Mouse (Mus musculus): Measurements from ENCODE around the gene Cd3g. TPM values are rescaled to one million over a fixed set of nuclear protein-coding genes. Genes with fewer than 3 reads are reported as not detected.
"Not testable (repeated sequence)": the region's sequence is repeated elsewhere in the genome, so short reads cannot be mapped to it uniquely, and the experiment has no call there.

Cd3g gene
- polyA plus RNA-seq, 1 experiment from 2014 or later = not detected

DNA sequence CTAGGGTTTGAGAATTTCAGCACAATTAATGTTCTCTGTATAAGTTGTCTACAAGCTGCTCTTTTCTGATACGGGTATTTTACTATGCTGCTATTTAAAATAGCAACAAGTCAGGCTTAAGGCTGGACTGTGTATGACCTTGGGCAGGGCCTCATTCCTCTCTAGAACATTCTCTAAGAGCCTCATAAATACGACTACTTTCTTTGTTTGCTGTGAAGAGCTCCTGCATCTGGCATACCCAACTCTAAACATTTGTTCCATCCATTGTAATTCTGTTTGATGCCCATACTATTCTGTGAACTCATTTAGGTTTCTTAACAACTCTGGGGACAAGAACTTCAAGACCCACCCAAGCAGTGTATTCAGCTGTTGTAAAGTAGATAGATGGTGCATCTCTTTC is 2.8 kb upstream of the Cd3g start:
- WGBS = 71% methylated on average over 2 of the region's 2 CpGs

DNA sequence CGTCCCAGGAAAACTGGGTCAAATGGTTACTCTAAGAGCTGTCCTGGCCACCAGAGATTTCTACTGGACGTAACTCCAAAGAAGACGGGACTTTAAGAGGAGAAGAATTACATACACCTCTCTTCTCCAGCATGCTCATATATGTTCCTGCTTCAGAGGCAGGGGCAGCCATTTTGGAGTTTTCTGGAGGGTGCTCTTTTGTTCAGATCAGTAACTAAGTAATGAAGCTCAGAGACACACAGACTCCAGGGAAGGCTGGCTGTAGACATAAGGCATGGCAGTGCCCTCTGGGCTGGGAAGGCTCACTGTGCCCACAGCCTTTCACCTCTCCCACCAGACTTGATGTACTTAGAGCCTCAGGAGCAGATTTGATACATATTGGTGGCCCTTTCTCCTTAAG is 2.3 kb upstream of the Cd3g start:
- peaks cover 18% of the 10 kb centered on the region for H3K27me3 ChIP-seq
- H3K4me2 ChIP-seq = no peak overlapping the region
- 80% methylated on average over 3 of the region's 3 CpGs for WGBS
- no peaks in the 10 kb centered on the region for H3K36me3 ChIP-seq
- no peak overlapping the region for H3K27ac ChIP-seq
- ATAC-seq (replicated peaks; ENCODE audit: low FRiP score) = no peak
- no peak overlapping the region for H3K9ac ChIP-seq
- no peak overlapping the region for H3K4me3 ChIP-seq (replicated peaks)
- H3K4me1 ChIP-seq = no peaks in the 10 kb centered on the region
- no peaks in the 10 kb centered on the region for H3K9me3 ChIP-seq (replicated peaks)

More for the DNA sequence above, 2.8 kb upstream of the Cd3g start:
- Histone ChIP-seq H3K27ac (no peak overlapping the region), H3K4me2 (no peak overlapping the region), H3K4me1 (no peaks in the 10 kb centered on the region), H3K4me3 (replicated peaks) (no peak overlapping the region), H3K9ac (no peak overlapping the region), H3K36me3 (no peaks in the 10 kb centered on the region), H3K9me3 (replicated peaks) (no peaks in the 10 kb centered on the region), H3K27me3 (peaks cover 14% of the 10 kb centered on the region; the same call in 1 of the 2 replicates)
- ATAC-seq (replicated peaks; ENCODE audit: low FRiP score) = no peak

DNA sequence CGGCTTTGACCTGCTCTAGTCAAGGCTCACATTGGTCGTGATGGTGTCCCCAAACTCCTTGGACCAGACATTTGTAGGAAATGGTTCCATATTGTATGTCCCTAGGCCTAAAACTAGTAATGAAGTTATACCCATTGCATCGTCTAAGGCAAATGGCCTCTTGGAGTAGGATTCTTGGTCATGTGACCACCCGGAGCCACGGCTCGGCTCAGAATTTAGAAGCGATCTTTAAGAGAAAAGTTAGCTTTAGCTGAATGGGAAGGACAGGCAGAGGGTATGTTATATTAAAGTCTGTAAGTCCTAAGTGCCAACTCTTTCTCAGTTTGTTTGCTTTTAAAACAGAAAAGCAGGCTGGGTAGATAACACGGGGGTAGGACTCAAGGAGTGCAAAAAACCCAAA is 1.9 kb upstream of the Cd3g start:
- H3K4me1 ChIP-seq = no peaks in the 10 kb centered on the region
- no peak overlapping the region for H3K9ac ChIP-seq
- 89% methylated on average over 8 of the region's 8 CpGs for WGBS
- no peak for ATAC-seq (replicated peaks; ENCODE audit: low FRiP score)
- H3K9me3 ChIP-seq (replicated peaks) = no peaks in the 10 kb centered on the region
- H3K27ac ChIP-seq = no peak overlapping the region
- H3K36me3 ChIP-seq = no peaks in the 10 kb centered on the region
- H3K4me3 ChIP-seq (replicated peaks) = no peak overlapping the region
- no peak overlapping the region for H3K4me2 ChIP-seq
- H3K27me3 ChIP-seq = peaks cover 18% of the 10 kb centered on the region

DNA sequence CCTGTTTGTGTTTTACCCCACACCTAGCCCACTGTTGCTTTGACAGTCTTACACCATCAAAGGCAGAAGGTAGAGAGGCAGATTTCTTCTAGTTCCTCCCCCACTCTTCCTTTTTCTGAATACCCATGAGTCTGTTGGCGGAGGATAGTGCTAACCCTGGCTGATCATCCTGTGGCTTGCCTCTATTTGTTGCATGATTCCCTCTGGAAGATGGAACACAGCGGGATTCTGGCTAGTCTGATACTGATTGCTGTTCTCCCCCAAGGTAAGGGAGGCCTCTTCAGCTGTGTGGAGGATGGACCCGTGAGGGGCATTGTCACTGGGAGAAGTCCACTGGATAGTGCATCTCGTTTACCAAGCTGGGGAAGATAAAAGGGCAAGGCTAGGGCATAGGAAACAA is 1.4 kb upstream of the Cd3g start, which contains the start of gene Cd3d:
Cd3d (plus strand) TSS at position 111 of the 400 bp plus-strand sequence.
- H3K9ac ChIP-seq = no peak within 1 kb of the TSS
- no peak for ATAC-seq (replicated peaks; ENCODE audit: low FRiP score)
- H3K27ac ChIP-seq = no peak within 1 kb of the TSS
- H3K9me3 ChIP-seq (replicated peaks) = no peaks in the 10 kb centered on the region
- WGBS = 82% methylated on average over 4 of the region's 4 CpGs
- no peaks in the 10 kb centered on the region for H3K36me3 ChIP-seq
- no peaks in the 10 kb centered on the region for H3K4me1 ChIP-seq
- no peak within 1 kb of the TSS for H3K4me3 ChIP-seq (replicated peaks)
- H3K4me2 ChIP-seq = no peak within 1 kb of the TSS
- peaks cover 18% of the 10 kb centered on the region for H3K27me3 ChIP-seq

DNA sequence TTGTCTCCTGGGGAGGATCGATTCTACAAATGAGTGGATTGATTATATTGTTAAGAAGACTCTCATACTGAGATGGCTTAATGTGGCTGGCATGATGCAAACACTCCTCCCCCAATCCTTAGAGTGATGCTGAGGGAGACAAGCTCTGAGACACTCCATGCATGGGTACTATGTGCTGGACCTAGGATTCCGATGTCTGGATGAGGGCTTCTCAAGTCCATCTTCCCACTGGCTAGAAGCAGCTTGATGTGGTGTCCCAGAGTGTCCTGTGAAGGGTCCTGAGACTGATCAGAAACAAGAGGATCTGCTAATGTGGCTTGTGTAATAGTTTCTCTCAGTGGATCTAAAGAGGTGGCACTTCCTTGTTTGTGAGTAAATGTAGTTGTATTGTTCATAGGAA is 873 bp upstream of the Cd3g start:
- H3K36me3 ChIP-seq = no peaks in the 10 kb centered on the region
- H3K4me1 ChIP-seq = no peaks in the 10 kb centered on the region
- no peak overlapping the region for H3K9ac ChIP-seq
- no peak overlapping the region for H3K4me2 ChIP-seq
- 85% methylated on average over 2 of the region's 2 CpGs for WGBS
- no peak overlapping the region for H3K4me3 ChIP-seq (replicated peaks)
- H3K9me3 ChIP-seq (replicated peaks) = no peaks in the 10 kb centered on the region
- H3K27me3 ChIP-seq = peaks cover 23% of the 10 kb centered on the region
- H3K27ac ChIP-seq = no peak overlapping the region
- no peak for ATAC-seq (replicated peaks; ENCODE audit: low FRiP score)

DNA sequence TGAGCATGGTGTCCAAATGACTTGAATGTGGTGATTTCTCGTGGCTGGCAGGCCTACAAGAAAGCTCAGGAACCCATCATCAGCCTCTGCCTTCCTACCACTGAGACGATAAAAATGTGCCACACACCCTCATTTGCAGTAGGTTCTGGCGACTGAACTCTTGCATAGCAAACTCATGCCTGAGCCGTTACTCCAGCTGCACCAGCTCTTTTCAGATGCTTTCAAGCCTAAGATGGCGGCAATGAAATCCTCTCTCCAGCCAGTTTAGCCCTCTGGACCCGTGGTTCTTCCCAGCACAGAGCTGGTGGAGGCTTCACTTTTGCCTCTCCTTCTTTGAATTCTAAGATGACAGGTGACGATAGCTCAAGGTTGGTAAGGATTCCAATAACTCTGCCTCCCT is 425 bp downstream of the Cd3g start:
- 81% methylated on average over 7 of the region's 7 CpGs for WGBS
- no peak for ATAC-seq (replicated peaks; ENCODE audit: low FRiP score)
- no peak overlapping the region for H3K9ac ChIP-seq
- no peaks in the 10 kb centered on the region for H3K36me3 ChIP-seq
- H3K27me3 ChIP-seq = peaks cover 32% of the 10 kb centered on the region
- no peak overlapping the region for H3K27ac ChIP-seq
- H3K4me1 ChIP-seq = no peaks in the 10 kb centered on the region
- H3K4me2 ChIP-seq = no peak overlapping the region
- H3K9me3 ChIP-seq (replicated peaks) = no peaks in the 10 kb centered on the region
- no peak overlapping the region for H3K4me3 ChIP-seq (replicated peaks)

DNA sequence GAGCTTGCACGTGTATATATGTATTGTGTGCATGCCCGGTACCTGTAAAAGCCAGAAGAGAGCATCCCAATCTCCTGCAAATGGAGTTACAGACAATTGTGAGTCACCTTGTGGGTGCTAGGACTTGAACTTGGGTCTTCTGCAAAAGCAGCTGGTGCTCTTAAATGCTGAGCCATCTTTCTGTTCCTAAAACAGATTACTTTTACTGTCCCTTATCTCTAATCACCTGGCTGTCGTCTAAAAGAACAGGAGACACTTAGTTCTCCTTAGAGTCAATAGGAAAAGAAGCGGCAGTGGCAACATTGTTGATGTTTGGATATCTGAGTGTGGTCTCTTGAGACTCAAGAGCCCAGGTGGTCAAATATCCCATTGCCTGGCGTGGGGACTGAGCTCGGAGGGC is 2.4 kb downstream of the Cd3g start:
- H3K9ac ChIP-seq = no peak overlapping the region
- H3K36me3 ChIP-seq = no peaks in the 10 kb centered on the region
- no peaks in the 10 kb centered on the region for H3K9me3 ChIP-seq (replicated peaks)
- WGBS = 69% methylated on average over 6 of the region's 6 CpGs
- H3K27me3 ChIP-seq = peaks cover 49% of the 10 kb centered on the region
- H3K4me1 ChIP-seq = no peaks in the 10 kb centered on the region
- H3K4me2 ChIP-seq = no peak overlapping the region
- no peak for ATAC-seq (replicated peaks; ENCODE audit: low FRiP score)
- H3K4me3 ChIP-seq (replicated peaks) = no peak overlapping the region
- H3K27ac ChIP-seq = no peak overlapping the region

DNA sequence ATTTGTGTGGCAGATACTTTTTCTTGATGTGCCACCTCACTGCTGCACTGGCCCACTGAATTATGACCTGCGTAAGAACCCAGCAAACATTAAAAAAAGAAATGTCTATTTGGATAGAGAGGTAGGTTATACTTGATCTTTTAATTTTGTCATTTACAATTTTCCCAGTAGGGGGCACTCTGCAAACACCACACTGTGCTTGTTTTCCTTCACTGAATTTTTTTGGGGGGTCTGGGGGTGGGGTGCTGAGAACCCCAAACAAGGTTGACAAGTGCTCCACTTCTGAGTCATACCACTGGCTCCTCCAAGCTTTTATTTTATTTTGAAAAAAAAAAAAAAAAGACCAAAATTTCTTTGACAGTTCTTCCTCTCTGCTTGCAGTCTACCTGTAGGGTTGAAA is 10.8 kb downstream of the Cd3g start:
- ATAC-seq (replicated peaks; ENCODE audit: low FRiP score) = no peak
- Histone ChIP-seq H3K9ac (no peak overlapping the region), H3K4me2 (no peak overlapping the region), H3K36me3 (no peaks in the 10 kb centered on the region), H3K27ac (no peak overlapping the region), H3K4me1 (peaks cover 12% of the 10 kb centered on the region), H3K9me3 (replicated peaks) (no peaks in the 10 kb centered on the region), H3K27me3 (peaks cover 28% of the 10 kb centered on the region), H3K4me3 (replicated peaks) (no peak overlapping the region)
- WGBS = 58% methylated on average over 1 of the region's 1 CpGs

DNA sequence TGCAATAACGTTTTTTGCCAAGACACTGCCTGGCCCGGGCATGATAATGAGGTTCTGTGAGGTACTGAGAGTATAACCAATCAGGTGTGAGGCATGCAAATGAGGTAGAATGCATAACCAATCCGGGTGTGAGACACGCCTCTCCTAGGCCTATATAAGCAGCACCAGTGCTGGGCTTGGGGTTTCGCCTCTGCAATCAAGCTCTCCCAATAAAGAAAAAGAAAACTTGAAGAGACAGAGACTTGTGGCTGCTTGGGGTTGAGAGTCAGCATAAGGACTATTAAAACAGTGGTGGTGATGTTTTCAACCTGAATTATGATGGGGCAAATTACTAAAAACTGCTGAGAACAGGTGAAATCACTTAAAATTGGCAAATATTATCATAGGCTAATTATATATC is 12.5 kb downstream of the Cd3g start:
- H3K27ac ChIP-seq; H3K4me2 ChIP-seq; H3K9ac ChIP-seq; H3K9me3 ChIP-seq (replicated peaks); H3K4me3 ChIP-seq (replicated peaks); H3K36me3 ChIP-seq; ATAC-seq (replicated peaks; ENCODE audit: low FRiP score): not testable (repeated sequence)
- Histone ChIP-seq H3K27me3 (peaks cover 11% of the 10 kb centered on the region), H3K4me1 (peaks cover 16% of the 10 kb centered on the region)
- WGBS = 88% methylated on average over 5 of the region's 5 CpGs

DNA sequence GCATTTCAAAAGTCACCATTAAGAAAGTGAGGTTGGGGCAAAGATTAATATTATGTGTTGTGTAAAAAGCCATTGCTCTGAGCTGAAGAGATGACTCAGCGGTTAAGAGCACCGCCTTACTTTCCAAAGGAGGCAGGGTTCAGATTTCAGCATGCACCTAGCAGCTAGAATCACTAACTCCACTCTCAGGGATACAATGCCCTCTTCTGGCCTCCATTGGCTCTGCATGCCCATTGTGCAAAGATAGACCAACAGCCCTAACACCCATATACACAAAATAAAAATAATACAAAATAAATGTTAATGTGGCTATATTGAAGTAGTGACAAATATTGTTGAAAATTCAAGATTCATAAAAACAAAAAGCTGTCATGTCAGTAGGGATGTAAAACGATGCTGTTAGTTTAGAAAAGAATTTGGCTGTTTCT is 13.4 kb downstream of the Cd3g start:
- ATAC-seq (replicated peaks; ENCODE audit: low FRiP score) = 0 out of 2 replicates have a peak, but pooled peaks have one; percentile 28
- Histone ChIP-seq H3K4me1 (peaks cover 16% of the 10 kb centered on the region), H3K9me3 (replicated peaks) (no peaks in the 10 kb centered on the region)

DNA sequence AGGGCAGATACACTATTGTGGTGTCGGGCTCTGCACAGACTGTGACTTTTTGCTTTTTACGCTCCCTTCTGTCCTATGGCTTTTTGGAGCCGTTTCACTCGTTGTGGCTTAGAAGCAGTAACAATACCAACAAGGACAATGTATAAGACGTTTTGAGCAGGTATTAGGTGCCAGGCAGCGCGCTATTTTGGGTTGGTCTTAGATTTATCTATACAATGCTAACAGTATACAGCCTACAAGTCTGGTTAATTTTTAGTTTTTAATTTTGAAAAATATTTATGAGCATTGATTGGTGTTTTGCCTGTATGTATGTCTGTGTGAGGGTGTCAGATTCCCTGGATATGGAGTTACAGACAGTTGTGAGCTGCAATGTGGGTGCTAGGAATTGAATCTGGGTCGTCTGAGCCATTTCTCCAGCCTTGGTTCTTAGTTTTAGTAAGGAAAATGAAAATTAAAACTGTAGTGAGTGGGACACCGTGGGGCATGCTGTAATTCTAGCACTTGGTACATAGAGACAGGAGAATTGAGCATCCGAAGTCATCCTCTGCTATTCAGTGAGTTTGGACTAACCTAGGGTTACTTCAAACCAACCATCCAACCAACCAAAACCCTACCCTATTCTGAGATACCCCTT is 14.3 kb downstream of the Cd3g start:
- H3K36me3 ChIP-seq = peaks cover 22% of the 10 kb centered on the region
- peaks cover 10% of the 10 kb centered on the region for H3K27me3 ChIP-seq
- peak overlapping the region; percentile 63; the same call in 1 of the 2 replicates for H3K27ac ChIP-seq
- no peaks in the 10 kb centered on the region for H3K9me3 ChIP-seq (replicated peaks)
- peak overlapping the region; percentile 47; the same call in 1 of the 2 replicates for H3K9ac ChIP-seq
- ATAC-seq (replicated peaks; ENCODE audit: low FRiP score) = no peak; the same call in 1 of the 2 replicates
- peaks cover 16% of the 10 kb centered on the region for H3K4me1 ChIP-seq
- peak overlapping the region; percentile 93 for H3K4me2 ChIP-seq
- peak overlapping the region; percentile 80 for H3K4me3 ChIP-seq (replicated peaks)
- 12% methylated on average over 10 of the region's 10 CpGs for WGBS

More for the DNA sequence above, 13.4 kb downstream of the Cd3g start:
- no peak overlapping the region for H3K9ac ChIP-seq
- H3K27ac ChIP-seq = no peak overlapping the region
- peaks cover 14% of the 10 kb centered on the region for H3K36me3 ChIP-seq
- H3K27me3 ChIP-seq = peaks cover 10% of the 10 kb centered on the region
- H3K4me3 ChIP-seq (replicated peaks) = no peak overlapping the region
- no peak overlapping the region for H3K4me2 ChIP-seq
- WGBS = 23% methylated on average over 3 of the region's 3 CpGs

DNA sequence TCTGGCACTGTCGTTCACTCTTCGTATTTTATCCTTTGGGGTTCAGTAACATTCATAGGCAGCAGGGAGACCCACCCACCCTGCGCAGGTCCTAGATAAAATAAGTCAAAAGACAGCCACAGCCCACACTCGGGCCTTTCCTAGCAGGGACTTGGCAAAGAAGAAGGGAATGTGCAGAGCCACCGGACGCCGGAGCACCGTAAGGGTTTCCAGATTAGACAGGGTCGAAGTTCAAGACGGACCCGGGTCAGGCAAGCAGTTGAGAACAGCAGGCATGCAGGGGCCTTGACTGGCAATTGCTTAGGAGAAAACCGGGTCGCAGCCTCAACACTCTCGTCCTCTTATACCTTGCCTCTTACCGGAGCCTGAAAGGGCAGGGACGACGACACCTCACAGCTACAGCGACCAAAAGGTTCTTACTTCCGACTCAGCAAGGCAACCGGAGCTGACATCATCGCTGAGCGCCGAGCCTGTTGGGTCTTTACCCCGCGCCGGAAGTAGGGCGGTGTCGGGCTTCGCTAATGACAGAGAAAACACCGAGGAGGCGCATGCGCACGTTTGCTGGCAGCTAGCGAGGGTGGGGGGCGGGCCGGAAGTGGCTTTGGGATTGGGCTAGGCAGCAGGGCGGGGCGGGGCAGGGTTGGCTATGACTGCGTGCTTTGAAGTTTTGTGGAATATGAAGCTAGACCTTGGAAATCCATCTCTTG is 15.0 kb downstream of the Cd3g start, which contains the start of gene Ube4a:
Ube4a (minus strand) TSS at position 475 of the 707 bp plus-strand sequence.
- Histone ChIP-seq H3K4me3 (replicated peaks) (peak within 1 kb of the TSS; percentile 80), H3K4me1 (peaks cover 16% of the 10 kb centered on the region), H3K27ac (peak within 1 kb of the TSS; percentile 63; the same call in 1 of the 2 replicates), H3K9me3 (replicated peaks) (no peaks in the 10 kb centered on the region), H3K36me3 (peaks cover 27% of the 10 kb centered on the region), H3K27me3 (peaks cover 7% of the 10 kb centered on the region), H3K9ac (peak within 1 kb of the TSS; percentile 75), H3K4me2 (peak within 1 kb of the TSS; percentile 93)
- ATAC-seq (replicated peaks; ENCODE audit: low FRiP score) = peak; percentile 94
- WGBS = under 1% methylated on average over 39 of the region's 39 CpGs
